Mouse (Mus musculus): Measurements from ENCODE around the gene Zfyve28. TPM values are rescaled to one million over a fixed set of nuclear protein-coding genes. Genes with fewer than 3 reads are reported as not detected.

Zfyve28 gene
- polyA plus RNA-seq, 1 experiment from 2014 or later, result 1.8 TPM

DNA sequence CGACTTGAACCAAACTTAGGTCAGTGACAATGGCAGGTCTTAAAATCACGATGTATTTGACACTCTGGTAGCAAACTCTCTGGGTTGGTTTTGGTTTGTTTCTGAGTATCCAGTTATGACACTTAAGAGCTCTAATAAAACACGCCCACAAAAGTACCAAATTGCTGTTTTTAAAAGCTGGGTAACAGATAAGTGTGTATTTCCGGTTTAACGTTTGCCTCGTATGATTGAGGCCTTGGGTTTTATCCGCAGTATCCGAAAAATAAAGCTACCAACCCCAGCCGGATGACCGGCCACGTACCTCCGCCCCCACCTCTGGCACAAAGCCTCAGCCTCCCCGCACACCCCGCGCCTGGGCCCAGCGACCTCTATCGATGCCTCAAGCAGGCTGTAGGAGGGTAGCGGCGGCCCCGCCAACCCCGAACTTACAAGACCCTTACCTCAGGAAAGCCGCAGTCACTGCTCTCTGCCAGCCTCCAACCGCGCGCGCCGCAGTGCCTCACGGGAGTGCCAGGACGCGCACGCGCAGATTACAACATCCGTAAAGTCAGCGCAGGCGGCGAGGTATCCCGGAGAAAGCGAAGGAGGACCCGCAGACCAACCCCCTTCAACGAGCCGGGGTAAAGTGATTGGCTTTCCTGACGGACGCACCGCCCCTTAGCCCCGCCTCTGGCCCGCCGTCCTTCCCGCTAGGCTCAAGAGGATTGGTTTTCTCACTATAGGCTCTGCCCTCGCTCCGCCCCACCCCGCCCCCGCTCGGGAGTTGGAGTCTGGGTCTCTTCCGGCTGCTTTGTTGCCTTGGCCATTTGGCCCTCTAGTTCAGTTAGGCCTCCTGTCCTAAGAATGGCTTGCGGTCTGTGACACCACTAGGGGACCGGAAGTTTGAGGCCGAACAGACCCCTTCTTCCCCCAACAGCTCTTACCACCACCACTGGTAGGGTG lies 119.0 kb downstream of the Zfyve28 start, which contains the start of the genes Poln and Haus3:
Gene Poln (minus strand): TSS at position 499 of the 942 bp plus-strand sequence.
Gene Haus3 (minus strand): TSS at position 578 of the 942 bp plus-strand sequence.
- Histone ChIP-seq H3K9ac (peak within 1 kb of the TSS; percentile 89), H3K4me1 (peaks cover 27% of the 10 kb centered on the region), H3K4me3 (peak within 1 kb of the TSS; percentile 78), H3K9me3 (replicated peaks) (no peaks in the 10 kb centered on the region), H3K36me3 (ENCODE audit: poor library complexity, severe bottlenecking) (peaks cover 19% of the 10 kb centered on the region), H3K4me2 (peak within 1 kb of the TSS; percentile 69), H3K27me3 (no peaks in the 10 kb centered on the region), H3K27ac (peak within 1 kb of the TSS; percentile 93)
- ATAC-seq, result peak; percentile 100
- under 1% methylated on average over 57 of the region's 57 CpGs for WGBS

DNA sequence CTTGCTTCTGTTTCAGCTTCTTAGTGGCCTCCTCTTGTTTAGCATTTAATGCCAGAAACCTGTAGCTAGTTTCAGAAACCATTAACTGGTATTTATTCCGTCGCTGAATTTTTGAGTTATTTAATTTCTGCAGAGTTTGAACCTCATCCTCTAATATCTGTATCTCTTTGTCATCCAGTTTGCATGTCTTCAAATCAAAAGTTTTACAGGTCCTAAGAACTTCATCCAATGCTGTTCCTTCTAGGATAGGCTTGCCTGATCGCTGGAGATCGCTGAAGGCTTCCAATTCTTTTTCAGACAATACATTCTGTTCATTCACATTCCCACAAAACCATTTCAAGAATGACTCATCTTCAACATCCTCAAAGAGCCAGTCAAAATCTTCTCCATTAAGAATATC lies 120.4 kb downstream of the Zfyve28 start:
- peaks cover 11% of the 10 kb centered on the region for H3K36me3 ChIP-seq (ENCODE audit: poor library complexity, severe bottlenecking)
- 89% methylated on average over 4 of the region's 4 CpGs for WGBS
- ATAC-seq, result no peak
- H3K9me3 ChIP-seq (replicated peaks), result no peaks in the 10 kb centered on the region
- H3K27ac ChIP-seq, result no peak overlapping the region
- peaks cover 27% of the 10 kb centered on the region for H3K4me1 ChIP-seq
- H3K27me3 ChIP-seq, result no peaks in the 10 kb centered on the region
- peak overlapping the region; percentile 46 for H3K4me2 ChIP-seq
- peak overlapping the region; percentile 45 for H3K9ac ChIP-seq
- 0 out of 2 replicates have a peak overlapping the region, but pooled peaks have one; percentile 10 for H3K4me3 ChIP-seq

- Histone ChIP-seq H3K4me3 (no peak overlapping the region), H3K36me3 (ENCODE audit: poor library complexity, severe bottlenecking) (peaks cover 13% of the 10 kb centered on the region), H3K4me1 (peaks cover 27% of the 10 kb centered on the region), H3K9me3 (replicated peaks) (no peaks in the 10 kb centered on the region), H3K27me3 (no peaks in the 10 kb centered on the region), H3K9ac (0 out of 2 replicates have a peak overlapping the region, but pooled peaks have one; percentile 5), H3K4me2 (peak overlapping the region; percentile 19; the same call in 1 of the 2 replicates), H3K27ac (no peak overlapping the region)
- 88% methylated on average over 4 of the region's 4 CpGs for WGBS
- no peak for ATAC-seq
Measured at GRCm38 (mm10) chr5:34165793-34166192, 122.5 kb downstream of the Zfyve28 start.

GRCm38 (mm10) chr5:34148476-34148875 lies 139.8 kb downstream of the Zfyve28 start:
- no peak overlapping the region for H3K9ac ChIP-seq
- no peak for ATAC-seq
- no peaks in the 10 kb centered on the region for H3K4me1 ChIP-seq
- no peak overlapping the region for H3K4me2 ChIP-seq
- H3K9me3 ChIP-seq (replicated peaks), result no peaks in the 10 kb centered on the region
- no peaks in the 10 kb centered on the region for H3K27me3 ChIP-seq
- H3K4me3 ChIP-seq, result no peak overlapping the region
- H3K36me3 ChIP-seq (ENCODE audit: poor library complexity, severe bottlenecking), result peaks cover 13% of the 10 kb centered on the region
- H3K27ac ChIP-seq, result no peak overlapping the region

DNA sequence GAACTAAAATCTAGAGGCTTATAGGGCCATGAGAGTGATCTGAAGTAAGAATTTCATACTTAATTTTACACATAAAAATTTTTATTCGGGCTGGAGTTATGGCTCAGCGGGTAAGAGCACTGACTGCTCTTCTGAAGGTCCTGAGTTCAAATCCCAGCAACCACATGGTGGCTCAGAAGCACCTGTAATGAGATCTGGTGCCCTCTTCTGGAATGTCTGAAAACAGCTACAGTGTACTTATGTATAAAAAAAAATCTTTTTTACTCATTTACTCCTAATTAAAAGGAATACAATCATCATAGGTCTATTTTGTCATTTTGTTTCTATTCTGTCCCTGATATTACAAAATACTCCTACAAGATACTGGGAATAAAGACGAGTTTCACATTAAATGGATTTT lies 140.7 kb downstream of the Zfyve28 start:
- Histone ChIP-seq H3K9ac (no peak overlapping the region), H3K27ac (no peak overlapping the region), H3K9me3 (replicated peaks) (no peaks in the 10 kb centered on the region), H3K36me3 (ENCODE audit: poor library complexity, severe bottlenecking) (peaks cover 6% of the 10 kb centered on the region; the same call in 1 of the 2 replicates), H3K4me1 (no peaks in the 10 kb centered on the region), H3K4me3 (no peak overlapping the region), H3K4me2 (no peak overlapping the region), H3K27me3 (no peaks in the 10 kb centered on the region)
- no peak for ATAC-seq
- 93% methylated on average over 3 of the region's 3 CpGs for WGBS

Other genes starting within 250 kb of the Zfyve28 start
- gene Poln, start 119.0 kb downstream of the Zfyve28 start, polyA plus RNA-seq (2015; fragmentation: Nextera tagmentation; extraction: Ambion mirVana), result 0.49 and 0.88 TPM in 2 replicates
- gene Haus3, start 118.9 kb downstream of the Zfyve28 start, polyA plus RNA-seq (2015; fragmentation: Nextera tagmentation; extraction: Ambion mirVana), result 32.0 and 32.7 TPM in 2 replicates
- gene Mxd4, start 100.7 kb downstream of the Zfyve28 start, polyA plus RNA-seq (2015; fragmentation: Nextera tagmentation; extraction: Ambion mirVana), result 28.2 and 31.1 TPM in 2 replicates
- gene Cfap99, start 151 bp upstream of the Zfyve28 start, polyA plus RNA-seq (2015; fragmentation: Nextera tagmentation; extraction: Ambion mirVana), result 0.08 TPM in 1 of 2 replicates, not detected in the other
- gene Rnf4, start 47.8 kb upstream of the Zfyve28 start, polyA plus RNA-seq (2015; fragmentation: Nextera tagmentation; extraction: Ambion mirVana), result 153 and 162 TPM in 2 replicates
- 19.0 and 19.3 TPM in 2 replicates for gene Fam193a, start 81.5 kb upstream of the Zfyve28 start, polyA plus RNA-seq (2015; fragmentation: Nextera tagmentation; extraction: Ambion mirVana)
- gene Tnip2, start 225.5 kb upstream of the Zfyve28 start, polyA plus RNA-seq (2015; fragmentation: Nextera tagmentation; extraction: Ambion mirVana), result 5.1 and 5.7 TPM in 2 replicates
- 19.1 and 23.1 TPM in 2 replicates for gene Sh3bp2, start 237.4 kb upstream of the Zfyve28 start, polyA plus RNA-seq (2015; fragmentation: Nextera tagmentation; extraction: Ambion mirVana)